Mouse (Mus musculus) forebrain, embryonic 12.5 days (tissue): ENCODE results near the gene Exoc8. TPM values are rescaled to one million over a fixed set of nuclear protein-coding genes. Genes with fewer than 3 reads are reported as not detected.
A peak's percentile ranks its signal among the peaks of the same experiment; 100 is the strongest.

ENCODE experiments used
- ATAC-seq: fragments of 200-750 bp; cut with Nextera tagmentation; 2 replicates; pipeline ENCODE4 v1.8.0; 2017; ENCODE audit warnings: moderate TSS enrichment; ENCODE audit not compliant: low FRiP score
- H3K27ac ChIP-seq: fragments of 300-500 bp; sonication (generic); 2 replicates; pipeline ENCODE4 v1.5.1; 2016; ENCODE audit warnings: mild to moderate bottlenecking
- H3K27me3 ChIP-seq: fragments of 300-500 bp; sonication (generic); 2 replicates; pipeline ENCODE4 v1.6.1; 2016; ENCODE audit warnings: mild to moderate bottlenecking
- H3K36me3 ChIP-seq: fragments of 300-500 bp; sonication (generic); replicated peaks from 2 replicates; pipeline ENCODE4 v1.6.1; 2016; ENCODE audit warnings: mild to moderate bottlenecking
- H3K4me1 ChIP-seq: fragments of 300-500 bp; sonication (generic); 2 replicates; pipeline ENCODE4 v1.6.1; 2016
- H3K4me2 ChIP-seq: fragments of 300-500 bp; sonication (generic); 2 replicates; pipeline ENCODE4 v1.6.1; 2016; ENCODE audit warnings: mild to moderate bottlenecking, moderate library complexity
- H3K4me3 ChIP-seq: fragments of 300-500 bp; sonication (generic); replicated peaks from 2 replicates; pipeline ENCODE4 v1.5.1; 2016; ENCODE audit warnings: mild to moderate bottlenecking
- H3K9ac ChIP-seq: fragments of 300-500 bp; sonication (generic); 2 replicates; pipeline ENCODE4 v1.6.1; 2016; ENCODE audit warnings: mild to moderate bottlenecking
- H3K9me3 ChIP-seq: fragments of 300-500 bp; sonication (generic); 2 replicates; pipeline ENCODE4 v1.6.1; 2016
- WGBS: fragments of 180-500 bp; shearing (Covaris S2); methylation state at CpG from one replicate; pipeline ENCODE4 v1.1.7; 2016; 5-methylcytosine and 5-hydroxymethylcytosine counted together
- polyA plus RNA-seq: library from polyadenylated mRNA; unstranded; fragments of >200 nt; fragmentation: Nextera tagmentation; extraction: Ambion mirVana; gene quantifications from 2 replicates; pipeline ENCODE4 v1.2.1, GENCODE M21; 2016

The Exoc8 gene
- polyA plus RNA-seq, result 15.0 and 15.3 TPM in 2 replicates

DNA sequence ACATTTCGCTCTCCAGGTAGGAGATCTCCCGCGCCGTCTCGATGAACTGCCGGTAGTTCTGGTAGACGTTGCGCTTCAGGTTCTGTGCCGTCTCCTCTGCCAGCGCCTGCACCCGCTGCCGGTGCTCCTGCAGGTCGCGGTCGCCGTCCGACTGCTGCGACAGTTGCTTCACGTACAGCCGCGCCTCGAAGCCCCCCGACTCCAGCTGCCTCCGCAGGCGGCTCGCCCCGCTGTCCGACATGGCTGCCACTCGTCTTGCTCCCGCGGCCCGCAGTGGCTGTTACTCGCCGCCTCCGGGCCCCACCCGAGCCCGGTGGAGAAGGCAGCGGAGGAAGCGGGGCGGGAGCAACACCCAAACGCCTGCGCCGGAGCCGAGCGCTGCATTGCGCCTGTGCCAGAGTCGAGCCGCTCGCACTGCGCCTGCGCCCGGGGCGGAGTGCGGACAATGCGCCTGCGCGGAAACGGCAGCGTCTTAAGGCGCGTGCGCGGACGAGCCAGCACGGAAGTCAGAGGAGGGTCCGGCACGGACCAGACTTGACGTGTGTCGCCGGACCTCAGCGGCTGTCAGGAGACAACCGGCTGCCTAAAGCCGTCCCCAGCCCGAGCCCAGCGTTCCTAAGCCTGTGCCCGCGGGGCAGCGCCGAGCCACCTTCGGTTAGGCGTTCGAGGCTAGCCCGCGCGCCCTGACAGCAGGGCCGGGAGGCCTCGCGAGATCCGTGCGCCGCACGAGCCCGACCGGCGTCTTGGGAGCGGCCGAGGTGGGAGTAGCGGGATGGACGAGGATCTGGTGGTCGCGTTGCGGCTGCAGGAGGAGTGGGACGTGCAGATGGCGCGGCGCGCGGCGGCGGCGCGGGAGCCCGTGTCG is at the start of gene Exoc8, which contains the start of gene Sprtn:
Gene Exoc8 (minus strand): TSS at position 320 of the 865 bp plus-strand sequence.
Gene Sprtn (plus strand): TSS at position 501 of the 865 bp plus-strand sequence.
- Histone ChIP-seq H3K27ac (peak within 1 kb of the TSS; percentile 83), H3K9ac (peak within 1 kb of the TSS; percentile 92), H3K4me1 (peaks cover 34% of the 10 kb centered on the region), H3K36me3 (peaks cover 50% of the 10 kb centered on the region), H3K4me2 (peak within 1 kb of the TSS; percentile 99), H3K4me3 (peak within 1 kb of the TSS; percentile 96), H3K27me3 (no peaks in the 10 kb centered on the region), H3K9me3 (no peaks in the 10 kb centered on the region)
- peak; percentile 92 for ATAC-seq
- under 1% methylated on average over 114 of the region's 114 CpGs for WGBS

- no peak overlapping the region for H3K4me3 ChIP-seq
- H3K4me2 ChIP-seq, result no peak overlapping the region
- no peak overlapping the region for H3K27ac ChIP-seq
- H3K4me1 ChIP-seq, result peaks cover 36% of the 10 kb centered on the region
- peaks cover 18% of the 10 kb centered on the region for H3K36me3 ChIP-seq
- no peaks in the 10 kb centered on the region for H3K9me3 ChIP-seq
- no peaks in the 10 kb centered on the region for H3K27me3 ChIP-seq
- 73% methylated on average over 7 of the region's 7 CpGs for WGBS
- H3K9ac ChIP-seq, result no peak overlapping the region
- ATAC-seq, result no peak
These were observed 46.9 kb upstream of the Exoc8 start for GRCm38 (mm10) chr8:124944406-124944805.

DNA sequence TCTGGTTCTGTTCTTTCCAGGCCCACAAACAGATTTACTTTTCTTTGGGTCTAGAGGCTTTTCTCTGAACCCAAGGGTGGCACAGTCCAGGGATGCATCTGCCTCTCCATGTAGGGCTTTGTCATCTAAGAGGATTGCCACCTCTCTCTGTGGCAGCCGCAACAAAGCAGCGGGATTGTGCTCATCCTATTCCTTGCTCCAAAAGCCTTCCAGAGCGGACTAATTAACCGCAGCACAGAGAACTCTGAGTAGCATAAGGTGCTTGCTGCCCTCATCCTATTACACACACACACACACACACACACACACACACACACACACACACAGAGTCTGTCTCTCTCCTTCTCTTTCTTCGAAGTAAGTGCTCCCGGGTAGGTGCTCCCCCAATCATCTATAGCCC is 46.3 kb upstream of the Exoc8 start:
- Histone ChIP-seq H3K27me3 (no peaks in the 10 kb centered on the region), H3K9ac (no peak overlapping the region), H3K36me3 (peaks cover 23% of the 10 kb centered on the region), H3K4me2 (no peak overlapping the region), H3K4me1 (peaks cover 36% of the 10 kb centered on the region), H3K27ac (0 out of 2 replicates have a peak overlapping the region, but pooled peaks have one; percentile 1), H3K9me3 (no peaks in the 10 kb centered on the region), H3K4me3 (no peak overlapping the region)
- no peak for ATAC-seq
- WGBS, result 91% methylated on average over 6 of the region's 6 CpGs

DNA sequence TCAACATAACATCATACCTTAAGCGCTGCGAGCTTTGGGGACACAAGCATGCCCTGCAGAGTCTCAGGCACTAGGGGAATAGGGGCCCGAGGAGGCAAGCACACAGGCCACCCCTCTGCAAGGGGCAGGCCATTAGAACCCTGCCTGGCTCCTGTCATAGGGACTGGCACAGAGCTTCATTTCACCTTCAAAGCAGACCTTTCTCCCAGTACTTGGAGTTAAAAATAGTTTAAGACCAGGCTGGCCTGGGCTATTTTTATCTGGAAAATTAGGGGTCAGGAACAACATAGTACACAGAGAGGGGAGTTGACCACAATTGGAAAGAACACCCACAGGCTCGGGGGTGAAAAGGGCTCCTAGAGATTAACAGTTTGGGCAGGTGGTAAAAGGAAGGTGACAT is 39.8 kb upstream of the Exoc8 start:
- Histone ChIP-seq H3K4me1 (no peaks in the 10 kb centered on the region), H3K27ac (no peak overlapping the region), H3K4me2 (no peak overlapping the region), H3K4me3 (no peak overlapping the region), H3K9ac (no peak overlapping the region), H3K27me3 (no peaks in the 10 kb centered on the region), H3K36me3 (peaks cover 23% of the 10 kb centered on the region), H3K9me3 (no peaks in the 10 kb centered on the region)
- no peak for ATAC-seq
- 92% methylated on average over 4 of the region's 4 CpGs for WGBS

DNA sequence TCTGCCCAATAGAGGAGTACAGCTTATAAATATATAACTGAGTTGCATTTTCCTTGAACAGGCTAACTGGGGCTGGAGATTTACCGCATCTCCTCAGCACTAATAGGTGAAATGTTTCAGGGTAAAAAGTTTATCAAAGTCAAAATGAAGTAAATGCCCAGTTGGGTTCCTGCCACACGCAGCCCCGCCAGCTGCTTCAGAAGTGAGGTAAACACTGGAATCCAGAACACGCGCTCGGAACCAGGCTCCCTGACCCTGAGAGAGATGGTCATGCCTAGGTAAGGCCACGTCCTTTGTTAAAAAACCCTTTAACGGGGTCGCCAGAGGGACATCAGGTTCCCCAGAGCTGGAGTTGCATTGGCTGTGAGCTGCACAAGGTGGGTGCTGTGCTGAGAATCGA is 39.2 kb upstream of the Exoc8 start:
- no peak overlapping the region for H3K4me2 ChIP-seq
- no peak overlapping the region for H3K4me3 ChIP-seq
- no peaks in the 10 kb centered on the region for H3K27me3 ChIP-seq
- H3K27ac ChIP-seq, result no peak overlapping the region
- no peaks in the 10 kb centered on the region for H3K4me1 ChIP-seq
- no peak overlapping the region for H3K9ac ChIP-seq
- WGBS, result 96% methylated on average over 10 of the region's 10 CpGs
- H3K9me3 ChIP-seq, result no peaks in the 10 kb centered on the region
- H3K36me3 ChIP-seq, result peaks cover 22% of the 10 kb centered on the region
- no peak for ATAC-seq

DNA sequence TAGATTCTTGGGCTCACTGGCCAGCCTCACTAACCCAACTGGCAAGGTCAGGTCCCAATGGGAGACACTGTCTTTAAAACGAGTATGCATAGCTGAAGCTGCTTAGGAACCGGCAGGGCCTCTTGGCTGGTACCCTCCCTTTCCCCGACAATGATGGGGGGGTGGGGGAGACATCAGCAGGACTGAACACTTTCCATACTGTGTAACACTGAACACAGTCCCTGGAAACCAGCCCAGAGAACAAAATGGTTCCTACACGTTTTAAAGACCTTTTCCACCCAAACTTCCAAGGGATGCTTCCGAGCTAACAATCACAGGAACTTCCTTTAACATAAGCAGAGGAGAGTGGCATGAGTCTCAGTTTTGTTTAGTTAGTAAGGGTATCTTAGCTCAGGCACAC is 37.6 kb upstream of the Exoc8 start:
- Histone ChIP-seq H3K4me1 (no peaks in the 10 kb centered on the region), H3K4me2 (no peak overlapping the region), H3K9me3 (no peaks in the 10 kb centered on the region), H3K36me3 (peaks cover 16% of the 10 kb centered on the region), H3K4me3 (no peak overlapping the region), H3K27me3 (no peaks in the 10 kb centered on the region), H3K9ac (no peak overlapping the region), H3K27ac (no peak overlapping the region)
- 88% methylated on average over 5 of the region's 5 CpGs for WGBS
- ATAC-seq, result no peak

DNA sequence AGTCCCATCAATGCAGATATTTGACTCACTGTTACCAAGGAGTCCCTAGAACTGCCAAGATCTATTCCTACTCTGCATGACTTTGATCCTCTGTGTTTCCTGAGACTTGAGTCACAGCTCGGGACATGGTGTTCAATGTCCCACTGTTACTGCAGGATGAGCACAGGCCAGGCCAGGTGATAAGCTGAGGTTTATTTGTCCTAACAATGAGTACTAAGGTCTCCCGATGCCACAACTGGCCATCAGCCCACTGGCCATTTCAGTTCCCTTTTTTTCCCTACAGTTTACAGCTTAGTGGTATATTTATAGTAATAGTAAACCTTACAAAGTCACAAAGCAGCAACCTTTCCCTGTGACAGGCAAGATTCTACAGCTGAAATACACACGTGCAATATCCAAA is 34.9 kb upstream of the Exoc8 start:
- no peak overlapping the region for H3K4me3 ChIP-seq
- no peaks in the 10 kb centered on the region for H3K4me1 ChIP-seq
- 89% methylated on average over 3 of the region's 3 CpGs for WGBS
- no peak overlapping the region for H3K27ac ChIP-seq
- H3K9me3 ChIP-seq, result no peaks in the 10 kb centered on the region
- ATAC-seq, result no peak
- peaks cover 13% of the 10 kb centered on the region; the same call in 1 of the 2 replicates for H3K36me3 ChIP-seq
- no peaks in the 10 kb centered on the region for H3K27me3 ChIP-seq
- H3K4me2 ChIP-seq, result no peak overlapping the region
- H3K9ac ChIP-seq, result no peak overlapping the region

GRCm38 (mm10) chr8:124930649-124931048 is 33.1 kb upstream of the Exoc8 start:
- 91% methylated on average over 4 of the region's 4 CpGs for WGBS
- Histone ChIP-seq H3K9ac (no peak overlapping the region), H3K4me2 (no peak overlapping the region), H3K9me3 (no peaks in the 10 kb centered on the region), H3K27ac (no peak overlapping the region), H3K4me1 (no peaks in the 10 kb centered on the region), H3K27me3 (no peaks in the 10 kb centered on the region), H3K36me3 (peaks cover 22% of the 10 kb centered on the region), H3K4me3 (no peak overlapping the region)
- ATAC-seq, result no peak

GRCm38 (mm10) chr8:124930086-124930485 is 32.6 kb upstream of the Exoc8 start:
- 95% methylated on average over 13 of the region's 13 CpGs for WGBS
- H3K27me3 ChIP-seq, result no peaks in the 10 kb centered on the region

DNA sequence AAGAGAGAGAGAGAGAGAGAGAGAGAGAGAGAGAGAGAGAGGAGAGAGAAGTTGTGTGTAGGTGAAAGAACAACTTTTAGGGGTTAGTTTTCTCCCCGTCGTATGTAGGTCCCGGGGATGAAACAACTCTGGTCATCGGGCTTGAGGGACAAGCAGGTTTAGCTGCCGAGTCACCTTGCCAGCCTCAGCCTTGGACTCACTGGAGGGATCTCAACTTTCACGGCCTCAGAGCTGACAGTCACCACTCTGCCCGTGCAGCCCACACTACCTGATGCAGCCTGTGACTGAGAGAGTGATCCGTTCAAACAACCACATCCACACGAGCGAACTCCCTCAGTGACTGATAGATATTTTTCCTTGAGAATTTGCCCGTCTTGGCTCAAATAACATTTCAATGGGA is 31.5 kb upstream of the Exoc8 start:
- Histone ChIP-seq H3K27ac (no peak overlapping the region), H3K36me3 (peaks cover 22% of the 10 kb centered on the region), H3K4me3 (no peak overlapping the region), H3K9ac (no peak overlapping the region), H3K4me2 (no peak overlapping the region), H3K9me3 (no peaks in the 10 kb centered on the region), H3K4me1 (peaks cover 2% of the 10 kb centered on the region; the same call in 1 of the 2 replicates), H3K27me3 (no peaks in the 10 kb centered on the region)
- ATAC-seq, result no peak
- 92% methylated on average over 11 of the region's 11 CpGs for WGBS

More at GRCm38 (mm10) chr8:124930086-124930485, 32.6 kb upstream of the Exoc8 start:
- no peak overlapping the region for H3K9ac ChIP-seq
- H3K4me3 ChIP-seq, result no peak overlapping the region
- peaks cover 22% of the 10 kb centered on the region for H3K36me3 ChIP-seq
- no peak overlapping the region for H3K4me2 ChIP-seq
- H3K4me1 ChIP-seq, result no peaks in the 10 kb centered on the region
- H3K9me3 ChIP-seq, result no peaks in the 10 kb centered on the region
- H3K27ac ChIP-seq, result no peak overlapping the region
- no peak for ATAC-seq

DNA sequence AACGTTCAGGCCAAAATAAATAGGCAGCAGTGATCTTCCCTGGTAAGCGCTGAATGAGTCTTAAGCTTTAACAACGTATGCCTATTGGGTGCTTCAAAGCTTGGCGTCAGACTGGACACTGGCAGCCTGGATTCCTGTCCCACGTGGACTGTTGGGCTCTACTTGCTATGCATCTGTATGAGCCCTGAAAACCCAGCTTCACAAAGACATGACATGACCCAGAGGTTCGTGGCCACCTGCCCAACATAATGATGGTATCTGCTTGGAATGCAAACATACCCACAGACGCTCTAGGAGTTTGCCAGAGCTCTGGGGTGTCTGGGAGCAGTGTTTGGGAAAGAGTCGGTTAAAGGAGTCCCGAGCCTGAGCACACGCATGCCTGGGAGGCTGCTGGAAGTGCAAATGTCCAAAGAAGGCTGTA is 28.9 kb upstream of the Exoc8 start:
- no peak overlapping the region for H3K4me2 ChIP-seq
- no peak overlapping the region for H3K9ac ChIP-seq
- no peak overlapping the region for H3K4me3 ChIP-seq
- peaks cover 5% of the 10 kb centered on the region for H3K4me1 ChIP-seq
- no peak for ATAC-seq
- H3K9me3 ChIP-seq, result no peaks in the 10 kb centered on the region
- H3K27ac ChIP-seq, result no peak overlapping the region
- H3K36me3 ChIP-seq, result peaks cover 25% of the 10 kb centered on the region
- 87% methylated on average over 10 of the region's 10 CpGs for WGBS
- H3K27me3 ChIP-seq, result no peaks in the 10 kb centered on the region

DNA sequence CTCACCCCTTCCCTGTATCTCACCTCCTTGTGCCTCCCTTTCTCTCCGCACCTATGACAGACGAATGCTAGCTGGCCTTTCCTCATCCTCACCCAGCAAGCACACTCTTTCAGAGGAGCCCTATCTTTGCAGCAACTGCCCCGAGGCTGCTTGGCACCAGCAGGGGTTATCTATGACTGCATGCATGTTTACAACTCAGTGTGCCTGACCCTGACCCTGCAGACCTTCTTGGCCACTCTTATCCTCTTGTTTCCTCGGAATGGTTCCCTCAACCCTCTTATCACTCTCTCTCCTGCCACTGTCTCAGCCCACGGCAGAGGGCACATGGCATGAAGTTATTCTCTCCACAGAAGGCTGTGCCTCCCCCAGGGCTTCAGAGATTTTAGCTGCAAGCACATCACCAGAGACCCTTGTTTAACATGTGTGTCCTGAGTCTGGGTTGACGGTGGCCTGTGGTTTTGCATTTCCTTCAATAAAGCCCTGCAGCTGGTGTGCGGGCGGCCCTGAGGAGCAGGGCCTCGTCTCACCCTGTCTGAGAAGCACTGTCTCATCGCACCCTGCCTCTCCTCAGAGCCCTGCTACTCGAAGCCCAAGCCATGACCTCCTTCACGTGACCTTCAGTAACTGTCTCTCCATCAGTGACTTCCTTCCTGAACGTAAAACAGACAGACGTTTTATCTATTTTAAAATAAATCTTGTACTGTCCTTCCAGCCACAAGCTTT is 28.2 kb upstream of the Exoc8 start:
- peaks cover 25% of the 10 kb centered on the region for H3K36me3 ChIP-seq
- no peak overlapping the region for H3K27ac ChIP-seq
- 87% methylated on average over 14 of the region's 14 CpGs for WGBS
- H3K9me3 ChIP-seq, result no peaks in the 10 kb centered on the region
- no peak overlapping the region for H3K4me3 ChIP-seq
- no peak overlapping the region for H3K4me2 ChIP-seq
- H3K27me3 ChIP-seq, result no peaks in the 10 kb centered on the region
- no peak overlapping the region for H3K9ac ChIP-seq
- no peak for ATAC-seq
- H3K4me1 ChIP-seq, result peaks cover 5% of the 10 kb centered on the region
